Mouse (Mus musculus) right cerebral cortex, postnatal 25 days (tissue): ENCODE results near the gene Lnx1.

Source experiments
- DNase-seq: peaks from one replicate; pipeline ENCODE4 v3.0.0; 2022

Lnx1 gene

DNA sequence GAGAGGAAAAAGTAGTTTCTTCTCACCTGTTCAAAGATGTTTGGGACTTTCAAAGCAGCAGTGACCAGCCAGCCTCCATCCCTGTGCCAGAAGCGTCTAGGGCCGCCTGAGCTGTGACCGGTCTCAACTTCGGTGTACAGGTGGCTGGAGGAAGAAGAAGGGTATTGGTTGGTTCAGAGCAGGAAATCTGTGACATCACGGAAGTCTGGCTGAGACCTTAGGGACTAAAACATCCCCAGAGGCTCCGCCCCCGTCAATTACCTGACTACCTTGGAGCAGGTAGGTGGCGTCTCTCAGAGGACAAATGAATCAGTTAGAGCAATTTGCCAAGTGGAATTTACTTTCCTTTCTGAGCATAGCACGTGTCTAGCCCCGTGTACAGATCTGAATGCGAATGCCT lies at the start of gene Lnx1:
Lnx1 (minus strand) TSS at position 147 of the 400 bp plus-strand sequence.
- no peak for DNase-seq

DNA sequence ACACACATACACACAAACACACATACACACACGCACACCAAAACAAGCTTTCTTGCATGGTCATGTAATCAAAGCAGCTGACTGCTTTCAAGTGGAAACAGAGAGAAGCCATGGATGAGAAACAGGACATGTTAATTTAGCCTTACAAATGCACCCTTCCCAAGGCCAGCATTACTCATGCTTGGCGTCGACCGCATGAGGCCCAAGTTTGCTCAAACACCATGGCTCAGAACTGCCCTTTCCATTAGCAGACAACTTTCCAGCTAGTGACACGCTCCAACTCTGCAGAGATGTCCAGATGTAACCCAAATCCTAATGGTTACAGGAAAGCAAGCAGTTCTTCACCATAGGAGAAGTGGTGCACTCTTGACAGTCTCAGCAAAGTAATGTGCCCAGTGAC lies 47.8 kb upstream of the Lnx1 start:
- DNase-seq = no peak

GRCm38 (mm10) chr5:74747476-74747875 lies 44.8 kb upstream of the Lnx1 start:
- DNase-seq = no peak

DNA sequence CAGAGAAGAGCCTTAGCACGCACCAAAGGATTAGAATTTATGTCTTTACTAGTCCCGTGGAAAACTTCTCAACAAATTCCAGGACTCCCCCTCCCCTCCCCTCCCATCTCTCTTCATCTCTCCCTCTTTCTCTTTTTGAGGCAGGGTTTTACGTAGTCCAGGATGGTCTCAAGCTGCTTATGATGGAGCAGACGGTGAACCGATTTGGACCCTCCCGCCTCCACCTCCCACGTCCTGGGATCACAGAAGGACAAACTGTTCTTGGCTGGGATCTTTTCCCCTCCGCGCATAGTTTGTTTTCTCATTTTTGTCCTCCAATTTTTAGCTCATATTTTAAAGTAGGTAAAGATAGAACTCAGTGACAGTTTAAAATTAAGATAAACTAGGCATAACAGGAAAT lies 38.2 kb upstream of the Lnx1 start:
- DNase-seq = no peak

DNA sequence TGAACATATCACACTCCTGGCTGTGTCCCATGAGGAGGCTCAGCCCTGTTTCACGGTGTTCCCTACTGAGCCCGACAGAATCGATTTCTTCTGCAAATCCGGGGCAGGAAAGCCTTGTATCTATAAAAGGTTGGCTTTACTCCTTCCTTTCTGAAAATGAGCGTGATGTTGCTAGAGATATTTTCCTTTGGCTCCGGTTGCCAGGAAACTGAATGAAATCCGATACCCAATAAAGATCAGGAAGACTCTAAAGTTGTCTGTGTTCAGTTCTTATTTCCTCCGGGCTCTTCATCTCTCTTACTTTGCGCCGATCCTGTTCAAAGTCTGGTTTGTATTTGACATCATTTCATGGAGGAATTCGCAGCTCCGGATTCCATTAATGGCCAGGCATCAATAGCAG lies 36.7 kb upstream of the Lnx1 start:
- DNase-seq = no peak

DNA sequence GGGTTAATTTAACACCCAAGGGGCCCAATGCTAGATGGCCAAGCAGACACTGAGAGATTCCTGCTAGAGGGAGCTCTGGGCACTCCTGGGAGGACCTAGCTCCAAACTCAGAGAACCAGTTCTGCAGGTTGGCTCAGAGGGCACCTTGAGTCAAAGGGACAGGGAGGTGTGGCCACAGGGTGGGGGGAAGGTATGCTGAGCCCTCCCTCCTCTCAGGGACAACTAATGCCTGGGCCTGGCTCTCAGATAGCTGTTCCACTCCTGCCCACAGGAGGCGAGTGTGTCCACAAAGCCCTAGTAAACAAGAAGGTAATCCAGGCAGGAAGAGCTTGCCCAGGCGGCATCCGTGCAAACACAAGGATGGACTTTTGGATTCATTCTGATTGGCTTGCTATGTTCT lies 35.6 kb upstream of the Lnx1 start:
- DNase-seq = no peak

DNA sequence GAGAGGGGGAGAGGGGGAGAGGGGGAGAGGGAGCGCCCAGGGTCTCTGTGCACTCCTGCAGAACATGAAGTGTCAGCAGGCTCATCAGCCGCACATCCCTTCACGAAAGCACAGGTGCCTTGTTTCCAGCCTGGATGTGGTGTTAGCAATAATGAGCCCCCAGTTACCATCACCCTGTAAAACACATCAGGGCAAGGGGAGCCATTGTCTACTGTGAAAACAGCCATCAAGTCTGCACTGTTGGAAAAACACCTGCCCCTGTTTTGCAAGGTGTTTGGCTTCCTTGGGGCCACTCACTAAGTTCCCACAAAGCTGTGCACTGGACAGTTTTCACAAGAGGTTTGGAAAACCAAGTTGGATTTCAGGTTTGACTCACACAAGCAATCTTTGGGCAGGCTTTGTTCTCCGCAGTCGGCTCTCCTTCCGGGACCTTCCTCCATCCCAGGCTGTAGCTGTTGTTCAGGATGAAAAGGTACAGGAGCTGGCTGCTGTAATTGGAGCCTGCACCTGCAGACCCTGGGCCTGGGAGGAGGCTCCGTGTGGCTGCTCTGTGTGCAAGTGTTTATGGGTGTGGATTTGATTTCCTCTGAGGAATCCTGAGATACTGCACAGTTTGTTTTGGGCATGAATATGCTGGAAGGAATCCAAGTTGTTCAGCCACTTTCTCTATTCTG lies 31.3 kb upstream of the Lnx1 start:
- no peak for DNase-seq

- no peak for DNase-seq
Observed at GRCm38 (mm10) chr5:74732613-74733012, 29.9 kb upstream of the Lnx1 start.

- no peak for DNase-seq
Observed at GRCm38 (mm10) chr5:74730601-74731000, 27.9 kb upstream of the Lnx1 start.

- no peak for DNase-seq
Observed at GRCm38 (mm10) chr5:74729567-74729966, 26.9 kb upstream of the Lnx1 start.

GRCm38 (mm10) chr5:74728186-74728585 lies 25.5 kb upstream of the Lnx1 start:
- no peak for DNase-seq

DNA sequence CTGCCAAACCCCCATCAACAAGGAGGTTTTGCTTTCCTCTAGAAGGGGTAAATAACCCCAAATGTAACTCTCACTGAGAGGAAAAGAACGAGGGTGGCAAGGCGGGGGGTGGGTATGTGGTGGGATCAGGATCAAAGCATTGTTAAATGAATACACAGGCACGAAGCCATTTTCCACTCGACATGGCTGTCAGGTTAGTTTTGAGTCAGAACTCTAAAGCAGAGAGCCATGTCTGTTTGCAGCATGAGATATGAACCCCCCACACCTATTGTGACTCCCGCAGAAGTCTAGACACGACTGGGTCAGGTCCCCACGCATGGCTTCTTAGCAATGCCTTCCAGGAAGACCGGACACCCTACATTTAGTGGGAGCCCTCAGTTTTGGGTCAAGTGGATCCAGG lies 24.6 kb upstream of the Lnx1 start:
- no peak for DNase-seq

- DNase-seq = no peak
Observed at GRCm38 (mm10) chr5:74725541-74725940, 22.8 kb upstream of the Lnx1 start.

DNA sequence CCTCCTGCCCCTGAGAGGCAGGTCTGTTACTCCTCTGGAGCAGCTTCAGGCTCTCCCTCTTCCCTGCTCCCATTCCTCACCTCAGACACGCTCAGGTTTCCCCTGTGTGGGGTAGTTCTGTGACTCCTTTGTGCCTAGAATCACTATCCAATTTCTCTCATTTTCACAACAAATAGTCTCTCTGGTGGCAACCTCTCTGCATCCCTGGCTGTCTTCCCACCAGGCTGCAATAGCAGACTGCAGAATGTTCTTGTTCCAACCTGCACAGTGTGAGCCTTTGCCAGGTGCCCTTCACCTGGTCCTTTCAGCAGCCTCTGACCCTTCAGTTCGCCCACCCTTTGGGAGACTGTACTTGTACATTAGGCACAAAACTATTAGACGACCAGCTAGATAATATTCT lies 19.1 kb upstream of the Lnx1 start:
- DNase-seq = no peak

DNA sequence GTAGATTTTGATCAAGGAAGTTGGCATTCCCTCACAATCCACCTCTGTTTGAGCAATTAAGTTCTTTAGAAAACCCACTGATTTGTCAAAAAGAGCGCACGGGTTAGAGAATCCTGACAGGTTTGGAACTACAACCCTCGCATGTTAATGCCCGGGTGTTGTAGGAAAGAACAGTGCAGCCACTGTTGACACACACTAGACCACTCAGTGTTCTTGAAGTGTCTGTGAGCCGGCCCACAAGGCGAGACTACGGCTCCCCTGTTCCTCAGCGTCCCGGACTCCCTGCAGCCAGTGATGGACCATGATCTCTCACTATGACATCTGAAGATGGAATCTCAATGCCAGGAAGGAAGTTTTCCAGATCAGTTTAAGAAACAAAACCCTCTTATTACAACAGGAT lies 17.9 kb upstream of the Lnx1 start:
- DNase-seq = no peak

DNA sequence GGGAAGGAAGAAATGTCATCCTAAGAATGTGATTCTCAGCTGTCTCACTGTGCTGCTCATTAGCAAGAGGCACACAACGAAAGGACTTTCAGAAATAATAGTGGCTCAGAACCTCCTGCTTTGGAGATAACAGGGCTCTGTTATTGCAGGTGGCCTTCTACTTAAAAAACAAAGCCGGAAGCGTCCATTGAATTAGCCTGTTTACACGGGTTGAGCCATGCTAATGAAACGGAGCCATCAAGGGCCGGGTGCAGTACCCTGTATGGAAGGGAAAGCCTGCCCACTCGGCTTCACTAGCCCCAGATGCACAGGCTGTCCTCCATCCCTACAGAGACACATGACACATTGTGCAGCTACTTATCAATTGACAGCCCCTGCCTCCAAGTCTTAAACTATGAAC lies 13.5 kb upstream of the Lnx1 start:
- no peak for DNase-seq

GRCm38 (mm10) chr5:74712811-74713210 lies 10.1 kb upstream of the Lnx1 start:
- no peak for DNase-seq

- DNase-seq = no peak
Observed at GRCm38 (mm10) chr5:74711988-74712387, 9.3 kb upstream of the Lnx1 start.

- no peak for DNase-seq
Observed at GRCm38 (mm10) chr5:74711056-74711455, 8.3 kb upstream of the Lnx1 start.

- no peak for DNase-seq
Observed at GRCm38 (mm10) chr5:74710181-74710580, 7.5 kb upstream of the Lnx1 start.

DNA sequence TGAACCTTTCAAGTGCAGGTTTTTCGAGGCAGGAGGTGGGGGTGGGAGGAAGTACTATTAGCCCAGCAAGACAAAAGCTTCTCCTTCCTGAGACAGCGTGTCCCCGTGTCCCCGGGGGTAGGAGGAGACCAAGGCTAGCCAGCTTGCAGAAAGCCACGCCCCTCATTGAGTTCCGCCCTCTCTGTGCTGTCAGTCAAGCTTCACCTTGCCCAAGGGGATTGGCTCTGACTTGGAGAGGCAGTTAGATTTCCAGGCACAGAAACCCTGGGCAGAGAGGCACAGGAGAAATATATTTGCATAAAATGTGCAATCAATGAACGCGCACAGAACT lies 1.7 kb upstream of the Lnx1 start:
- DNase-seq = no peak

DNA sequence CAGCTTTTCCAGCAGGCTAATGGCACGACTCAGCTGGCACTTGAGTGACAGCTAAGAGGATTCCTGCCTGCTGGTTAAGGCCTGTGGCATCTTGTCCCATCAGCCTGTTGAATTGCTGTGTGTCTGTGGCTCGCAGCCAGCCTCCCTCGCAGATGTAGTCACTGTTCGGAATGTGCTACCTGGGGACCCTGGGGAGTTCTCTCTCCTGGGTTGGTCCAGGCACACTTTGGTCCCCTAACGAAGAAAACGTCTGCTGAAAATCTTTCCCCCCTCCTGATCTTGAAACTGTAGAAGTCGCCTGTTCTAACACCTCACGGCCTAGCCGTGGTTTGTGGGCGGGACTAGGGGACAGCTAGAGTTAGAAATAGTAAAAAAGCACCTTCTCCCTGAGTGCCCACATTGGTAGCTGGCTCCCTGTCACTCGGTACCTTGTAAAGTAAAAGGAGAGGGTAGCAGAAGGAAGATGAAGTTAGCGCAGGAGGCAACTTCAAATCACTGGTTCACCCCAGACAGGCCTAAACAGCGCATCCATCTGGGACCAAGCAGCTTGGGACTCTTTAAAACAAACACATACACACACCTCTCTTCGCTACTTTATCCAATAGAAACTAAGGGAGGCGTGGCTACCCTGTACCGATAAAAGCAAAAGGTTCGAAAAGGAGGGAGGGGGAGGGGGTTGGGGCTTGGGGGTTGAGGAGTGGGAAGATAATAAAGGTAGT lies 1.2 kb upstream of the Lnx1 start:
- no peak for DNase-seq

- no peak for DNase-seq
Observed at GRCm38 (mm10) chr5:74700918-74701317, 1.8 kb downstream of the Lnx1 start.

GRCm38 (mm10) chr5:74699673-74700072 lies 3.0 kb downstream of the Lnx1 start:
- no peak for DNase-seq

GRCm38 (mm10) chr5:74697534-74697933 lies 5.2 kb downstream of the Lnx1 start:
- DNase-seq = no peak
